Mouse (Mus musculus) B cell, adult (primary cell): ENCODE measurements around the gene Myl3. TPM values are rescaled to one million over a fixed set of nuclear protein-coding genes. Genes with fewer than 3 reads are reported as not detected.

Experiments used
- total RNA-seq: library from RNA; stranded (reverse); gene quantifications from 4 replicates; pipeline ENCODE4 v1.2.4, GENCODE M21; 2023; ENCODE audit not compliant: inconsistent age

Gene Myl3
- not detected in 4 replicates for total RNA-seq

DNA sequence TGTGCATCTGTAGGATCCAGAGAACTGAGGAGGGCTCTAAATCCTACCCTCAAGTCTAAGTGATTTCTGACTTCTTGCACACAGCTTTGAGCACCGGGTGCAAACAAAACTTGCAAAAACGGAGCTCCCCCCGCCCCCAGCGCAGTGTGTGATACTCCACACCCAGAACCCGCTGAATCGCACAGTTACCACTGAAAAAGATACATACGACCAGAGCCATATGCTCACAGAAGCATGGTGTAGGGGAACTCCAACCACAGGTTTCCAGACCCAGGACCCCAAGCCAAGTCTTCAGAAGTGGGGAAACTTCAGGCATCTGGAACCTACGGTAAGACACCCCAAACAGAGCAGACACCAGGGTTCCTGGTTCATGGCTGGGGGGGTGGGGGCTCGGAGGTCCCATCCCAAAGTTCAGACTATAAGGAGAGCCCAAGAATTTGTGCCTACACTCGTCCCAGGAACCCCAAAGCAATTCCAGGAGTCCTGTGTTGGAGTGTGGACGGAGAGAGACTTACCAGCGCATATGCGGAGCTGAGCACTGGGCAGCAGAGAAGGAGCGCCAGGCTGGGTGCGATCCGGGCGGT lies at the start of gene Myl3:
Gene Myl3 (plus strand): TSS at position 151 of the 584 bp plus-strand sequence.

DNA sequence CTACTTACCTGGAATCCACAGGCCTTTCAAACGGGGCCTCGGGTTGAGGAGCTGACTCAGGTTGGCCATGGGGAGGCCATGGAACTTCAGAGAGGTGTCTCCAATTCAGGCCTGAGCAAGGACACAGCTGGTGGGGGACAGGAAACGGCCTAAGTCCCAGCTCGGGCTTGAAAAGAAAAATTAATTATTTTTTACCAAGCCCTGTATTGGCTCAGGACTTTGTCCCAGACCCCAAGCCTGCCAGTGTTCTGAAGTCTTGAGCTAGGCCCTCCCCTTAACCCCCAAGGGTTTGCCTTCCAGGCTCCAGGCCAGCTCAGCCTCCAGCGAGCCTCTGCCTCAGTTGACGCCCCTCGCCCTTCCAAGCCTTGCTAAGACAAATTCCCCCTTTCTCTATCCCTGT lies 5.3 kb downstream of the Myl3 start, which contains the start of gene Pth1r:
Gene Pth1r (minus strand): TSS at position 185 of the 400 bp plus-strand sequence.

DNA sequence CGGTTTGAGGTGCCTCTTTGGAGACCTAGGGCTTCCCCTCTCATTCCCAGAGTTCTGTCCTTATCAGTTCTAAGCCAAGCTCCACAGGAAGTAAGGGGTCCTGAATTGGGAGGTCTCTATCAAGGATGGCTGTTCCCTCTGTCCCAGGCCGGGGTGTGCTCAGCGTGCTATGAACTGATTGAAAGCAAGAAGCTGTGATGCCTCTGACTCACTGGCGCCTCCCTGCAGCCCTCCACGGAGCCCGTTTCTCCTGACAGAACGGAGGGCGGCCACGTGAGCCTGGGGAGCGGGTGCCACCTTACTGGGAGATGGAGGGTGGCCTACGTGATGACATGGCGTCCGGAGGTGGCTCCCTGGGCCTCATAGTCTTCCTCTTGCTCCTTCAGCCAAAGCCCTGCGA lies 56.2 kb downstream of the Myl3 start, which contains the start of gene Prss42:
Gene Prss42 (plus strand): TSS at position 301 of the 400 bp plus-strand sequence.

DNA sequence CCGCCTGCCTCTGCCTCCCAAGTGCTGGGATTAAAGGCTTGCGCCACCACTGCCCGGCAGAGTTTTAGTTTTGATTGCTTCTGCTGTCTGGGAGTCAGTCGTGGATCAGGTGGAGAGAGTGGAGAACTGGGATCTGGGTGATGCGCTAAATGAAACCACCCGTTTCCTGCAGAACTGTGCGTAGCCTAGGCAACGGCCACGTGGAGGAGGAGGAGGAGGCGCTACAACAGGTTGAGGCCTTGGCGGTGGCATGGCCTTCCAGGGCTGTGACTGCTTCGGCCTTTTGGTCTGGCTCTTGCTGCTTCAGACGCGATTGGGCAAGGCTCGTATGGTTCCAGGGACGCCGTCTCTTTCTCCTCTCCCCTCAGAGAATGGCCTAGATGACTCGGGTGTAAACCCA lies 72.1 kb downstream of the Myl3 start, which contains the start of gene Prss44:
Gene Prss44 (plus strand): TSS at position 206 of the 400 bp plus-strand sequence.

Other genes with a start within 250 kb of the Myl3 start
- gene Setd2, start 209.3 kb upstream of the Myl3 start, total RNA-seq = 201 to 233 TPM (median 213 TPM) in 4 replicates
- gene Nradd, start 117.4 kb upstream of the Myl3 start, total RNA-seq = 1.1 to 3.8 TPM (median 1.8 TPM) in 4 replicates
- 35.1 to 39.2 TPM (median 37.6 TPM) in 4 replicates for gene Nbeal2, start 87.7 kb upstream of the Myl3 start, total RNA-seq
- 86.7 to 110 TPM (median 103 TPM) in 4 replicates for gene Ccdc12, start 85.4 kb upstream of the Myl3 start, total RNA-seq
- gene Pth1r, start 5.3 kb downstream of the Myl3 start, total RNA-seq = not detected in 4 replicates
- not detected in 4 replicates for gene Prss42, start 56.3 kb downstream of the Myl3 start, total RNA-seq
- not detected in 4 replicates for gene Prss44, start 72.1 kb downstream of the Myl3 start, total RNA-seq
- gene Prss43, start 84.8 kb downstream of the Myl3 start, total RNA-seq = not detected in 4 replicates
- gene Prss45, start 92.7 kb downstream of the Myl3 start, total RNA-seq = not detected in 4 replicates
- not detected in 4 replicates for gene Prss46, start 102.6 kb downstream of the Myl3 start, total RNA-seq
- not detected in 4 replicates for gene Prss50, start 116.1 kb downstream of the Myl3 start, total RNA-seq
- 0.22 to 2.5 TPM in 2 of 4 replicates, not detected in the others for gene Als2cl, start 138.0 kb downstream of the Myl3 start, total RNA-seq
- gene Tmie, start 138.3 kb downstream of the Myl3 start, total RNA-seq = not detected in 4 replicates
- not detected in 4 replicates for gene Fam240a, start 175.0 kb downstream of the Myl3 start, total RNA-seq
- gene Tdgf1, start 204.3 kb downstream of the Myl3 start, total RNA-seq = not detected in 4 replicates
- gene Lrrc2, start 209.7 kb downstream of the Myl3 start, total RNA-seq = not detected in 4 replicates
- gene Rtp3, start 248.7 kb downstream of the Myl3 start, total RNA-seq = not detected in 4 replicates